Mouse (Mus musculus) right cerebral cortex, adult 18-20 months (tissue): ENCODE data around the gene Lgr6.
"Not testable (repeated sequence)": the region's sequence is repeated elsewhere in the genome, so short reads cannot be mapped to it uniquely, and the experiment has no call there.

Experiments
- DNase-seq: peaks from one replicate; pipeline ENCODE4 v3.0.0; 2022; ENCODE audit warnings: mixed read lengths

The Lgr6 gene

DNA sequence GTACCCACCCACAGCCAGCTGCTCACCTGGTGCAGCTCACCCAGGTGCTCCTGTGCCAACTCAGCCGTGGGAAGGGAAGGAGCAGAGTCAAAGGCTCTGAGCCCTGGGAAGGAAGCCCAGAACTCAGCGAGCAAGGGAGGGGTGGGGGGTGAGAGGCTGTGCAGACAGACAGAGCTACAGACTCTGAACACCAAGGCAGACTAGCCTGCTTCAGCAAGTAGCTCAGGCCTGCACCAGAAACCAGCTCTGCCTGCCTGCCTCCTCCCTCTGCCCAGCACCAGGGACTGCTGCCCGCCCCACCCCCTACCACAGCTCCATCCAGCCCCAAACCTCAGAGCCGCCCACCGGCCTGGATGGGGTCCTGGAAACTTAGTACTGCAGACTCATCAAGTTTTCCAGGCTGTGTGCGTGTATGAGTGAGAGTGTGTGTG is 22.9 kb upstream of the Lgr6 start:
- DNase-seq, result no peak

DNA sequence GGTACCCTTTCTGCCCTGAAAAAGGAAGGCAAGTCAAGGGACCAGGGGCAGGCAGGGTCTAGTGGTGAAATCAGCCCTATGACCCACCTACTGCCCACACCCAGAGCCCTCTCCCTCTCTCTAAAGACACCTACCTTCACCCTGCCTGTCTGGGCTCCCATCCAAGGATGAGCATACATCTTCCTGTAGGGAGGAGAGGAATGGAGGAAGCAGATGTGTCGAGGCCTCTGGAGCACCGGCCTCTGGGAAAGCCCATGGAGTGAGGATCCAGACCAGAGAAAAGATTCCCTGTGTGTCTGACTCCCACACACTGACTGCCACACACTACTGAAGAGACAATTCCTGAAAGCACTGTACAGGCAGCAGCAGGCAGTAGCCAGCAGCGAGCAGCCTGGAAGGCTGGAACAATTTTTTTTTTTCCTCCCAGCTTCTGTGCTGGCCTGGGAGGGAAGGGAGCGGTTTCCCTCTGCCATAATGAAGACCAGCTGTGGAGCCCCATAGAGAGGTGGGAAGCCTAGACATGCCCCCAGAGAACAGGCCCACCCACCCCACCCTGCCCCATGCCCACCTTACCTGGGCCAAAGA is 21.5 kb upstream of the Lgr6 start:
- DNase-seq, result peak; percentile 31

DNA sequence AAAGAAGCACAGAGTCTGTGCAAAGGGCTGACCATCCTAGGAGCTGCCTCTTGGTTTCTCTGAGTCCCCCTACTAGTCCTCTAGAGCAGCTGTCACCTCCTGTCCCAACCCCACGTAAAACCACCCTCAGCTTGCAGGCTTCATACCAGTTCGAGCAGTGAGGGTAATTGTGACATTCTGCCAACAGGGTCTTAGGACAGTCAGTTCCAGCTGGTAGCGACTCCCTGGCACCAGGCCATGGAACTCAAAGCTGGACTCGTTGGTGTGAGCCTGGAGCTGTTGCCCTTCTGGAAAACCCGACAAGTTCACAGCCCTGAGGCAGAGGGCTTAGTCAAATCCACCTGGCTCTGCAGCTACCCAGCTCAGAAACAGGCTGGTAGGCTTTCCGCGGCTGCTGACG is 20.9 kb upstream of the Lgr6 start:
- no peak for DNase-seq

DNA sequence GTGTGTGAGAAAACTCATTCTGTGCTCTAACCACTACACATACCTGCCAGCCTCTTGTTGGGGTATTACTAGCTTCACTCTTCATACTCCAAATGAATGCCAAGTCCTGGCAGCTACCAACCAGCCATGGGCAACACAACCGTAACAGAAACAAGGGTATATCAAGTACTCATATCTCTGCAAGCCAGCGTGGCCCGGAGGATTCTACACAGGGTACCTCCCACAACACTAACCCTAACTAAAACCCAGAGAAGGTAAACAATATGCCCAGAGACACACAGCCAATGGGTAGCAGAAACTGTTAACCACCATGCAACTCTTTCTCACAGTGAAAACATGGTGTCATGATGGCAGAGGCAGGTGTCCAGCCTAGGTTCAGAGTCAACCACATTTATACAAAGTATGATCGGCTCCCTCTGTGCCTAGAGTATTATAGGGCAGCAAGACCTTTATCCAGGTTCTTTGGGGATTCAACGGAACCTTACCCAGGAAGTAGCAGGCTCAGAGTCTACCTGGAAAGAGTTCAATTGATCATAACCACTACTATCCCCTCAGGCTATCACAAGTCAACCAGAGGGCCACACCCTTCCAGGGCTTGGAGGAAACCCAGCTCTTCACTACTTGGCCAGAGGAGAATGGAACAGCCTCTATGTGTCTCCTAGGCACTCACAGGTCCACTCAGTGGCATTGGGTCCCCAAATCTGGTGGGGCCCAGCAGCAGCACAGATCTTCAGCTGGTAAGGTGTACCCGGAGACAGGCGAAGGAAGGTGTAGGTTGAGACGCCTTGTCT is 19.7 kb upstream of the Lgr6 start:
- no peak for DNase-seq

DNA sequence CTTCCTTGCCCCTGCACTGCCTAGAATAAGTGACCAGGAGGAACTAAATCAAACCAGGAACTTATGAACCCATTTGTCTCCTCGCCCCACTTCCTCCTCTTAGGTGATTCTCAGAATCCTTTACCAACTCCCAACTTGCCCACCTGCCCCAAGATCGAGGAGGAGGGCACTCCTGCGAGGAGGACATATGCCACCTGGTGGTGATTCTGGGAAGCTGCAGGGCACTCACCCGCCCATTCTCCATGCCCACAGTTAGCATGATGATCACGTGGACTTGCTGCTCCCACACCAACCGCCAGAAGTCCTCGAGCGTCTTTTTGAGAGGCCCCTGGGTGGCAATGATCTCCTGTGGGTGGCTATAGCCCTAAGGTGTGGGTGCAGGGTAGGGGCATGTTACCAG is 7.6 kb upstream of the Lgr6 start:
- peak; percentile 40 for DNase-seq

DNA sequence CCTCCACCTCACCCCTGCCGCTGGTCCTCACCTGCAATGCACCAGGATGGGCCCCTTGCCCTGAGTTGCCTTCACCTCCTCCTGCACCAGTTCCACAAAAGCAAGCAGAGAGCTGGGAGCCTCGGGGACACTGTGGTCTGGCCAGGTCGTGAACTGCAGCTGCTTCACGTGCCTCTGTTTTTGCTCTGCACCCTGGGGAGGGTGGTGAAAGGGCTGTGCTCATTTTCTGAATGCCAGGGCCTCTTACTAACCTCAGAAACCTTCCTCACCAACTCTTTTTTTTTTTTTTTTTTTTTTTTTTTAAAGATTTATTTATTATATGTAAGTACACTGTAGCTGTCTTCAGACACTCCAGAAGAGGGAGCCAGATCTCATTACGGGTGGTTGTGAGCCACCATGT is 6.2 kb upstream of the Lgr6 start:
- not testable (repeated sequence) for DNase-seq

DNA sequence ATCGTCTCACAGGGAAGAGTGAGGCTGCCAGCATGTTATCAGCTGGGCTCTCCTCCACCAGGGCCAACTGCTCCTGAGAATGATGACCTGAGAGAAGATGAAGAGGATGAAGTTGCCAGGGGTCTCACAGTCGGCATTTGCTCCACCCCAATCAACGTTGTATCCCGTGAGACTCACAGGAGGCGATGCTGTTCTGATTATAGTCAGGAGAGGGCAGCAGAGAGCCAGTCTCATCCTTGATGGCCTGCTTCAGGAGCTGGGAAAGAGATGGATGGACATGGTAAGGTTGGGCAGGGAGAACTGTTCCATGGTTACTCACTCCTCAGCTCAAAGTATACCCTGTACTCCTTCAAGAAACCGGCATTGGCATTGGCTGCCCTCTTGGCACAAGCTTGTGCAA is 5.0 kb upstream of the Lgr6 start:
- DNase-seq, result peak; percentile 58

DNA sequence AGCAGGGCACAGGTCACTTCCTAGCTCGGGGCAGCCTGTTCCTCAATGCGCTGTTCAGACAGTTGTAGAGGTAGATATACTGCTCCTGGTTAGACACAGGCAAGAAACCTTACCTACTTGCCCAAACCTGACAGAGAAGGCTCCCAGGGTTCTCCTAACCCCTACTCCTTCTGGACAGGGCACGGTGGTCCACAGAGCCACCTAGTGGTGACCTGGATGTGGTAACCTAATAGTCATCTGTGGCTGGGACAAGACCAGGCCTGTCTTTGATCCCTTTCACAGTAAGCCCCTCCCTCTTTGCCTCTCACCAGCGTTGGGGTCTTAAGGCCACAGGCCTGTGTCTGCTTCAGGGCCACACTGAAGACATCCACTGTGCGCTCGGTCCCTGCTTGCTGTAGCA is 3.5 kb upstream of the Lgr6 start:
- no peak for DNase-seq

DNA sequence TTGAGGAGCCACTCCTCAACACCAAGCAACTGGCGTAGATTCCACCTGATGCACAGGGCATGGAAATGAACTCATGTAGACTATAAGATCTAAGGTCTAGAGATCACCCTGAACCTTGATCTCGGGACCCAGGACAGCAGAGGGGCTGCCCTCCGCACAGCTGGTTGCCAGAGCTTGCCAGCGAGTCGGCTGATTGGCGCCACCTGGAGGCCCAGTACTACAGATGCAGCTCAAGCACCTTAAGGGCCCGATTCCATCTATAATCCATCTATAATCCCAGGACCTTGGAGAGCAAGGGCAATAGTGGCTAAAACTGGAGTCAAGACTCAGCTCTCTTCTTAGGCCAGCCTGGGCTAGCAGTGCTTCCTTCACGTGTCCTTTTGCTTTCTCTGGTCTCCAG is 875 bp upstream of the Lgr6 start:
- DNase-seq, result peak; percentile 54

DNA sequence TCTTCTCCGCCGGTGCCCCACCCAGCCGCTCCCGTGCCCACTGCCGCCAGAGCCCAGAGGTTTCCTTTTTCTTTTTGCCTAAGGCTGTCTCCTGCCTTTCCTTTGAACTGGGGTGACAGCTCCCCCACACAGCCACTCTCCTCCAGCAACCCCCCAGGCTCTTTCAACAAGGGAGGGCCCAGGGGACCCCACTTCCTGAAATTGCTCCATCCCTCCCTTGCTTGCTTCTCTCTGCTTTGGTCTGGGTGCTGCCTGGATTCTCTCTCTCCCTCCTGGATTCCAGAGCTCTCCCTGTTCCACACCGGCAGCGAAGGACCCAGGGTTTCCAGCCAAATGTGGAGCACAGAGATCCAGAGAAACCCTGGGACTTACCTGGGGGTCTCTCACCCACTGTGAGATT is 4.7 kb downstream of the Lgr6 start:
- no peak for DNase-seq

DNA sequence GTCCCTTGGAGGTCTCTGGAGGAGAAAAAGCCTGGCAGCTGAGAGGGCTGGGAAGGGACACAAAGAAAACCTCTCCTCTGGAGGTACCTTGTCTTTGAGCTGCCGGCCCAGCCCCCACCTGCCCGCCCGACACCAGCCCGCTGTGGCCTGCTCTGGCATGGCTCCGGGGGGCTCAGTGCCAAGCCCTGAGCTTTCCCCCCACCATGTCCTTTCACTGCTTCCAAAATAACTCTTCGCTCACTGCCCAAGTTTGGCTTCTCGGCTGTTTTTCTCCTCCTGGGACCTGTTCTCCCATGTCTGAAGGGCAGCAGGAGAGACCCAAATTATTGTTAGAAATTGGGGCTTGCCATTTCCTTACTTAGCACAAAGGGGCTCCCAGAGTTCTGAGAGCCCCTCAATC is 6.6 kb downstream of the Lgr6 start:
- no peak for DNase-seq

DNA sequence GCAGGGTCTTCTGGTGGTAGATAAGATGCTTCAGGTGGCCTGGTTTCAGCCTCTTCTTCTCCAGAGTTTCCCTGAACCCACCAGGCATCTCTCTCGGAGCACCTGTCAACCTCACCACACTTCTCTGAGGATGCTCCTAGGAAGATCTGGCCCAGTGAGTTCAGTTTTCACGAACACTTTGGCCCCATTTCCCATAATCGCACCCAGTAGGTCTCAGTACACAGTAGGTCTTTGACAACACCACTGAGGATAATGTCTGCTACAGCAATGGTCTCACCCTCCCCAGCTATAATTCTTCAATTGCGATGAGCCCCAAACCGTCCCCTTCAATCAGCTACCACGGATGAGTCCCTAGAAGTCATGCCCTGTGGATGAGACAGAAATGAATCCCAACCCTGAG is 7.6 kb downstream of the Lgr6 start:
- DNase-seq, result no peak

DNA sequence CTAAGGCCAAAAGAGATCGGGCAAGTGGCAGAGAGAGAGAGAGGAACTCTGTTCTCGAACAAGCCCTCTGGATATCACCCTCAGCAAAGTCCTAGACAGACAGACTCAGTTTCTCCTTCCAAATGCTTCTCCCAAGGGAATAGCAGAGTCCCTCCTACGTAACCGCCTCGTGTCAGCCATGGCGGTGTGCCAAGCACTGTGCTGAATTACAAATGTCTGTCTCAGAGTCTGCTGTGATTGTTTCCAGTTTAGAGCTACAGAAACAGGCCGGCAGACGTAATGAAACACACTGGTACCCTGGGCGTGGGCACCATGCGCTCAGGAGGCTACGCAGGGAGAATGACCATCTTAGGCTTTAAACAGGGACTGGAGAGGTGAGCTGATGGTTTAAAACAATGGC is 8.8 kb downstream of the Lgr6 start:
- peak; percentile 28 for DNase-seq

DNA sequence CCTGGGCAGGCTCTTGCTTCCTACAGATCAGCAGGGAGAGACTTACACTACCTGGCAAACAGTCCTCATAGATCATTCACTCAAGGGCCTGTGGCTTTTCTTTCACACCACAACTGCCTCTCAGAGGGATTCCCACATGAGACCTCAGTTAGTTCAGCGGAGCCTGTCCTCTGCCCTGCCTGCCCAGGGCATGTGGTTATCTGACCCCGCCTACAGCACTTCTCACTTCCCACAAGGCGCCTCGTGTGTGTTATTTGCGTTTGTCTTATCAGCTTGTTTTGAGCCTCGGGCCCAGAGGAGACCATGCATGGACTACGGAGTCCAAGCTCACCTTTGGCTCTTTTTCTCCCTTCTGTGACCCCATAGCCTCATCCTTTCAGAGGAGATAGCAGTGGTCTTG is 9.9 kb downstream of the Lgr6 start:
- no peak for DNase-seq

DNA sequence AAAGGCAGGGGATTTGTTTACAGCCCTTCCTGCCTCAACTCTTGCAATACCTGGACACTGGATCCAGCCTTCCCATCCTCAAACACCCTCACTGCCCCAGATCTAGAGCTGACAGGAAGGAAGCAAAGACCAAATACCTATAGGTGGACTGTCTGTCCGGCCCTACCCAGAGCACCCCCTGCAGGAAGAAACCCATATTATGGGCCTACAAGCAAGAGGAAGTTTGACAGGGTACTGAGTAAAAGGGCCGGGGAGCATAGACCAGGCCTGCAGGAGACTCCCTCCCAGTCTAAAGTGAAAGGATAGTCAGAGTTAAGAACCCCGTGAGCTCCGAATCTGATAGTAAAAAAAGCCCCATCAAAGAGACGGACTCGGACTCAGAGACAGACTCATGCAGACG is 10.4 kb downstream of the Lgr6 start:
- no peak for DNase-seq

DNA sequence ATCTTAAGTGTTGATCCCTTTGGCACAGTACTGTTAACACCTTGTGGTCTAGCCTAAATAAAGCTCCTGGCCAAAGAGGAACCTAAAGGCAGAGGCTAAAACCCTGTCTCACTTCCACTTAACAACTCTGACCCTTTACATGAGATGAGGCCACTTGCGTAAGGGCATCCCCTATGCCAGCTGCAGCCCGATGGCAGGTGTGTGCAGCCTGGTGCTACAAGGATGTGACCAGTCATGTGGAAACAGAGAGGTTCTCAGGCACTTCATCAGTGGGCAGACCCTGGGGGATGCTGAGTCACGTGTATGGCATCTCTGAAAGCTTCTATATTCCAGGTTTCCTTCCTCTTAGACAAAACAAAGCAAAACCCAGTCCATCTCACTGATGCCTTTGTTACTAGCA is 14.2 kb downstream of the Lgr6 start:
- no peak for DNase-seq

DNA sequence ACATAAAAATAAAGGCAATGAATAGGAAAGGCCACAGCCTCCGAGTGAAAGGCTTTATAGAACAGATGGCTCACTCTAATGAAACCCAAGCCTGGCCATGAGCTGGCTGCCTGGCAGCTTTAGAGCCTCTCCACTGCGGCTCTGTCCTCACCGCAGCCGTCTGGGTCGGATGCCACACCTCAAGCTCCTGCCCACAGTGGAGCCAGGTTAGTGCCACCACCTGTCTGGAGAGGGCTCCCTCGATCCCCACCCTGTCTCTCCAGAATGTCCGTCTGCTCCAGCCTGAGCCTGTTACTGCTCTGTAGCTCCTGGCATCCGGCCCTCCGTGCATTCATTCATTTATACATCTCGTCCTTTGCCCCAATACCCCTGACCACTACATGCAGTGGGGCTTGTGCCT is 15.4 kb downstream of the Lgr6 start:
- DNase-seq, result no peak

DNA sequence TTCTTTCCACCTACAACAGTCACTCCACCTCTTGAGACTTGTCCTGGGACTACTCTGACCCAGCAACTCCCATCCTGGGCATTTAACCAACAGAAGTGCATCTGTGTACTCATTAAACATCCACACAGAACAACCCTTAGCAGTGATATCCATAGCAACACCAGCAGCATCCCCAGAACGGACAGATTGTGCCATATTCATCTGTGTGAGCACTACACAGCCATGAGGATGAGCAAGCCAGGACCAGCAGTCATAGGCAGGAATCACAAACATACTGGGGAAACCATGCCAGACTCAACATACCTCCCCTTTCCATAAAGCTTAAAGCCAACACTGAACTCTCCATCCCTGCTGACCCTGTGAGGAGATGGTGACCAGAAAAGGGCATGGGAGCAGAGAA is 17.7 kb downstream of the Lgr6 start:
- no peak for DNase-seq

DNA sequence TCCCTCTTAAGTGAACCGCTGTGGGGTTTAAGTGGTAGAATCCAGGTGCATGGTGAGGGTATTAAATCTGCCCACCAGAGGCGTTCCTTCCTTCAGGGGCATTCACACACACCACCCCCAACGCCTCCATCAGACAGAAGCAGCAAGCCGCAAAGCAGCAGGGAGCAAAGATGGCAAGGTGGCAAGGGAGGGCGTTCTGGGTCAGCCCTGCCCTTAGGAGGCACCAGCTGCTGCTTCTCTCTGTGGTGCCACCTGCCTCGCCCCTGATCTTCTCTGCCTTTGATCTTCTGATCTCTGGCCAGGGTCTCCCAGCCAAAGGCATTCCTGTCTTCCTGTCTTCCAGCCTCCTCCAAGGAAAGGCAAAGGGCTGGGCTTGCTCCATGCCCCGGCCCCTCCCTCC is 19.1 kb downstream of the Lgr6 start:
- no peak for DNase-seq

DNA sequence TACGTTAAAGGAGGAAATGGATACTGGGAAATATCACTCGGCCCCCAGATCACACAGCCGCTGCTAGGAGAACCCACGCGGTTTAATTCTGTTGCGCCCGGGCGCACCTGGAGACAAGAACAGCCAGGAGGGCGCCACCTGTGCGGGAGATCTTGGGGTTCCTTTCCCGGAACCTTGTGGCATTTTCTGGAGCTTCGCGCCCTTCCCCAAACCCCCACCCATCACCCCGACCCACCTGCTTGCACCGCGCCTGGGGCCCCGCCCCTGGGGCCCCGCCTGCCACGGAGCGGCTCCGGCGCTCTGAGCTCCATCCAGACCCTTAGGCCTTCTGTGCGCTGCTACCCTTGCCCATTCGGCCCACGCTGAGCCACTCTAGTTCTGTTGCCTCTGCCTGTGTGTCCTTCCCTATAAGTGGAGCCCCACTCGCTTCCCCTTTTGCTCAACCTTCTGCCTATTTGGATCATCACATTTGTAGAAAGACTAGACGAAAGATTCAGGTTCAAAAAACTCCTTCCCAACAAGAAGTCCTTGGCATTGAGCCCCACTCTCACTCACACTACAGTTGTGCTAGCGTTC is 19.7 kb downstream of the Lgr6 start:
- no peak for DNase-seq

DNA sequence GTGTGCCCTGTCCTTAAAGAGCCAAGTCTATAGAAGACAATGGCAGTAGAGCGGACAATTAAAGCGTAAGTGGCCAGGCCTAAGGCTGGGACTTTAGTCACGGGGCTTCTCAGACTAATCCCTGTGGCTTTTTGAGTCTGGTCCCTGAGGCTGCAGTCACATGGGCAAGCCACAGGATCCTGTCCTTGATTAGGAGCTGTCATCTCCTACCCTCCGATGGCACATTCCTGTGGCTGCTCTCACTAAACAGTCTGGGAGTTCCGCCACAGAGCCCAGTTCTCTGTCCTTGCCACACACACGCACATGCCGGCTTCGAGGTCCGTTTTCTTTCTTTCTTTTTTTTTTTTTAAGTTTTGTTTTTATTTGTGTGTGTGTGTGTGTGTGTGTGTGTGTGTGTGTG is 21.6 kb downstream of the Lgr6 start:
- no peak for DNase-seq

DNA sequence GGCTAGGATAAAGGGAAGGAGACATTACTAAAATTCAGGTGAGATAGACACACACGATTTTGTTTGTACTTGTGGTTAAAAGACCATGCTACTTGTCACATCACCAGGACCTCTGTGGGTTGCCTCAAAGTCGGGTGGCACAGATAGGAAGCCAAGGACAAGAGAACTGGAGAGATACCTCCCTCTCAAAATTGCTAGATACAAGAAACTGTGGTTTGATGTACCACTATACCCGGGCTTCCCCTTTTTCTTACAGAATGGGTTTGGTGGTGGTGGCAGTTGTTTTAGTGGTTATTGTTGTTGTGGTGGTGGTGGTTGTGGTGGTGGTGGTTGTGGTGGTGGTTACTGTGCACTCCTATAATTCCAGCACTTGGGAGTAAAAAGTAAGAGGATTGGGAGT is 22.8 kb downstream of the Lgr6 start:
- DNase-seq, result no peak

DNA sequence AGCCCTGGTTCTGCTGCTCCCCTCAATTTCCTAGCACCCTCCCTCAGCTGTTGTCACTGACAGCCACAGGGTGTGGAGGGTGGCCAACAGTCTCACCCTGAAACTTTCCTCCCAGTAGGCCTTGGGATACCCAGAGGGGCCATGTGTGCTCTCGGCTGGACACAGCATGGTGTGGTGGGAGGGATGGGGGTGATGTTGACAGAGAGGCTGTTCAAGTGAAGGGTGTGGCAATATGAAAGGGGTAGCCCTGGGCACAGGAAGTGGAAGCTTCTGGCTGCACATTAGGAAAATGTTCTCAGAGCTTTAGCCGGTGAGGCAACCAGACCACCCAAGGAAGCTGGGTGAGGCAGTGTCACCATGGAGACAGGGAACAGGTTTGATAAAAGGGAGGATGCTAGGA is 26.1 kb downstream of the Lgr6 start:
- no peak for DNase-seq

DNA sequence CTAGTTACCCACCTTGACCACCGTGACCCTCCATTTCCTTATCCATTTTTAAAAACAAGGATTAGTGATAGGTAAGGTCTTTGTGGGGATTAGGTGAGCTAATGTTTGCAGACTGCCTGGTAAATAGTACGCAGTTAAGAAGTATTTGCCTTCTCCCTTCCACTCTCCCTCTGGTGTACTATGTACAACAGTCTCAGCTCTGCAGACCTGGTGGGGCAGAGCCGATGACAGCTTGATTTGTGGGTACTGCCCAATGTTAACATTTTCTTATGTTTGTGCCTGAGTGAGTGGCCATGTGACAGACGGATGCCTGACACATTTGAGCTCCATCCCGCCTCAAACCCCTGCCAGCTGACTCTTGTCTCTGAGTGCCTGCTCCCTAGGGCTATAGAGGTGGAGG is 28.6 kb downstream of the Lgr6 start:
- DNase-seq, result no peak

DNA sequence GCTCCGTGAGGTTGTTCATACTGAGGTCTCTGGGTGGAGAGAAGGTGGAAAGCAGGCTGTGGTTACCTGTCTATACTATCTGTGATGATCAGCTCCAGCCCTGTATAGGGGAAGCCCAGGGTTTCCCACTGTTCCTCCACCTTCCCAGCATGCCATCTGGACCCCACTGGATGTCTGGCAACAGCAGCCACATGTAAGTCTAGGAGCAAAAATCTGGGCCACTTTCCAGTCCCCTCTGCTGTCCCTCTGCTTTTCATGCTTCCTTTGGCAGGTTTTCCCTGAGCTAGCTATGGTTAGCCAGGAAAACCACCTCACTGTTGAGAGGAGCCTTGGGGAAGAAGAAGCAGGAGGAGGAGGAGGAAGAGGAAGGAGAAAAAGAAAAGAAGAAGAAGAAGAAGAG is 29.8 kb downstream of the Lgr6 start:
- DNase-seq, result no peak
